Mouse (Mus musculus): ENCODE results near the gene Zfyve27. TPM values are rescaled to one million over a fixed set of nuclear protein-coding genes. Genes with fewer than 3 reads are reported as not detected.

Gene Zfyve27
- 35.5 and 46.2 TPM in 2 replicates for polyA plus RNA-seq (2014; fragmentation: Nextera tagmentation; extraction: Ambion mirVana)

- DNase-seq (no peak), ATAC-seq (ENCODE audit: low FRiP score, low TSS enrichment) (no peak)
- H3K9me3 ChIP-seq (ENCODE audit: control insufficient read depth, low read length): no peaks in the 10 kb centered on the region
- H3K27ac ChIP-seq (replicated peaks; ENCODE audit: low read depth, low read length): no peak within 1 kb of the TSS
- no peaks in the 10 kb centered on the region for H3K36me3 ChIP-seq (ENCODE audit: control insufficient read depth, insufficient read depth, low read length)
- H3K4me3 ChIP-seq (replicated peaks; ENCODE audit: low read depth, low read length): no peak within 1 kb of the TSS
- no peaks in the 10 kb centered on the region for H3K4me1 ChIP-seq (ENCODE audit: control insufficient read depth, insufficient read depth, low read length)
- 0 out of 2 replicates have a peak, but pooled peaks cover 2% of the 10 kb centered on the region for H3K27me3 ChIP-seq (ENCODE audit: control insufficient read depth, insufficient read depth, low read length)
- H3K4me2 ChIP-seq (ENCODE audit: low read length): no peak within 1 kb of the TSS
- no peak within 1 kb of the TSS for H3K9ac ChIP-seq (replicated peaks; ENCODE audit: low read length)
- WGBS: 80% methylated on average over 5 of the region's 5 CpGs
These were observed at the start of gene Zfyve27 for GRCm38 (mm10) chr19:42163764-42164163. Gene Zfyve27 (plus strand): TSS chr19:42163951.

- H3K27me3 ChIP-seq (ENCODE audit: control insufficient read depth, insufficient read depth, low read length): no peaks in the 10 kb centered on the region
- no peaks in the 10 kb centered on the region for H3K4me1 ChIP-seq (ENCODE audit: control insufficient read depth, insufficient read depth, low read length)
- DNase-seq: no peak
- H3K9me3 ChIP-seq (ENCODE audit: control insufficient read depth, low read length): no peaks in the 10 kb centered on the region
- peaks cover 69% of the 10 kb centered on the region for H3K36me3 ChIP-seq (ENCODE audit: control insufficient read depth, insufficient read depth, low read length)
- 94% methylated on average over 4 of the region's 4 CpGs for WGBS
- no peak overlapping the region for H3K9ac ChIP-seq (replicated peaks; ENCODE audit: low read length)
- H3K27ac ChIP-seq (replicated peaks; ENCODE audit: low read depth, low read length): no peak overlapping the region
- H3K4me2 ChIP-seq (ENCODE audit: low read length): no peak overlapping the region
- ATAC-seq (ENCODE audit: low FRiP score, low TSS enrichment): no peak
- H3K4me3 ChIP-seq (replicated peaks; ENCODE audit: low read depth, low read length): no peak overlapping the region
These were observed 47.9 kb upstream of the Zfyve27 start for GRCm38 (mm10) chr19:42115783-42116335.

DNA sequence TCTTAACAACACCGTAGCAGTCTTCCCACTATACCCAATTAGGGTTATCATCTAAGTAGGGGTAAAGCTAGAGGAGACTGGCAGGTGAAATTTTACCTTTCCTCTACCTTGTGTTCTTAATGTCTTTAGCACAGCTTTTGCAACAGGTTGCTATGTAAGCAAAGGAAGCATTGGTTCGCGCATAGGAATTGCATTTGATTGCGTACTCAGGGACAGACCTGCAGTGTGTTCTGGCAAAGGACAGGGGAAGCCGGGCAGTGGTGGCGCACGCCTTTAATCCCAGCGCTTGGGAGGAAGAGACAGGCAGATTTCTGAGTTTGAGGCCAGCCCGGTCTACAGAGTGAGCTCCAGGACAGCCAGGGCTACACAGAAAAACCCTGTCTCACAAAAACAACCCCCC lies 45.6 kb upstream of the Zfyve27 start:
- ATAC-seq (ENCODE audit: low FRiP score, low TSS enrichment) (no peak), DNase-seq (no peak)
- no peak overlapping the region for H3K27ac ChIP-seq (replicated peaks; ENCODE audit: low read depth, low read length)
- no peak overlapping the region for H3K4me2 ChIP-seq (ENCODE audit: low read length)
- H3K36me3 ChIP-seq (ENCODE audit: control insufficient read depth, insufficient read depth, low read length): peaks cover 83% of the 10 kb centered on the region
- no peaks in the 10 kb centered on the region for H3K4me1 ChIP-seq (ENCODE audit: control insufficient read depth, insufficient read depth, low read length)
- no peaks in the 10 kb centered on the region for H3K9me3 ChIP-seq (ENCODE audit: control insufficient read depth, low read length)
- no peak overlapping the region for H3K9ac ChIP-seq (replicated peaks; ENCODE audit: low read length)
- WGBS: 95% methylated on average over 9 of the region's 9 CpGs
- H3K27me3 ChIP-seq (ENCODE audit: control insufficient read depth, insufficient read depth, low read length): no peaks in the 10 kb centered on the region
- H3K4me3 ChIP-seq (replicated peaks; ENCODE audit: low read depth, low read length): no peak overlapping the region

- DNase-seq (no peak), ATAC-seq (ENCODE audit: low FRiP score, low TSS enrichment) (no peak)
- H3K36me3 ChIP-seq (ENCODE audit: control insufficient read depth, insufficient read depth, low read length): peaks cover 82% of the 10 kb centered on the region
- no peaks in the 10 kb centered on the region for H3K4me1 ChIP-seq (ENCODE audit: control insufficient read depth, insufficient read depth, low read length)
- H3K4me3 ChIP-seq (replicated peaks; ENCODE audit: low read depth, low read length): no peak overlapping the region
- no peak overlapping the region for H3K27ac ChIP-seq (replicated peaks; ENCODE audit: low read depth, low read length)
- WGBS: 88% methylated on average over 5 of the region's 5 CpGs
- no peaks in the 10 kb centered on the region for H3K9me3 ChIP-seq (ENCODE audit: control insufficient read depth, low read length)
- H3K27me3 ChIP-seq (ENCODE audit: control insufficient read depth, insufficient read depth, low read length): no peaks in the 10 kb centered on the region
- no peak overlapping the region for H3K9ac ChIP-seq (replicated peaks; ENCODE audit: low read length)
- no peak overlapping the region for H3K4me2 ChIP-seq (ENCODE audit: low read length)
These were observed 45.2 kb upstream of the Zfyve27 start for GRCm38 (mm10) chr19:42118596-42118995.

DNA sequence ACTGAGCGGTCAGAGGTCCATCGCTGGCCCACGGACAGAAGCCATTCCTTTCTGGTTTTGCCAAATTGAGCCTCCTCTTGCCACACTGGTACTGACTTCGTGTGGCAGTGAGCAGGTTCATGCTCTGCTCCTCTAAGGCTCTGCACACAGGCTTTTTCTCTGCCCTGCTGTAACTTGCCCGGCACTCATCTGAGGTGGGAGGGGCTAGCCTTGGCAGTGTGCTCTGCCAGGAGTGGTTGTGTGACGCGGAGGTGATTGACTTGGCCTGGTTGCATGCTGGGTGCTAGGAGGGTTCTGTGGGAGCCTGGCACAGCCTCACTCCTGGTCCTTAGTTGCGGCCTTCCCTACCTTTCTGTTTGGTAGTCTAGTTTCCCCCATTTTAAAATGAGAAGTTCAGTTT lies 43.3 kb upstream of the Zfyve27 start:
- H3K36me3 ChIP-seq (ENCODE audit: control insufficient read depth, insufficient read depth, low read length): peaks cover 81% of the 10 kb centered on the region
- no peak for ATAC-seq (ENCODE audit: low FRiP score, low TSS enrichment)
- H3K9me3 ChIP-seq (ENCODE audit: control insufficient read depth, low read length): no peaks in the 10 kb centered on the region
- 96% methylated on average over 8 of the region's 8 CpGs for WGBS
- no peak overlapping the region for H3K4me2 ChIP-seq (ENCODE audit: low read length)
- no peak overlapping the region for H3K27ac ChIP-seq (replicated peaks; ENCODE audit: low read depth, low read length)
- no peak overlapping the region for H3K4me3 ChIP-seq (replicated peaks; ENCODE audit: low read depth, low read length)
- no peak for DNase-seq
- no peaks in the 10 kb centered on the region for H3K4me1 ChIP-seq (ENCODE audit: control insufficient read depth, insufficient read depth, low read length)
- no peaks in the 10 kb centered on the region for H3K27me3 ChIP-seq (ENCODE audit: control insufficient read depth, insufficient read depth, low read length)
- H3K9ac ChIP-seq (replicated peaks; ENCODE audit: low read length): no peak overlapping the region

- H3K27ac ChIP-seq (replicated peaks; ENCODE audit: low read depth, low read length): no peak overlapping the region
- DNase-seq (no peak), ATAC-seq (ENCODE audit: low FRiP score, low TSS enrichment) (no peak)
- no peak overlapping the region for H3K4me3 ChIP-seq (replicated peaks; ENCODE audit: low read depth, low read length)
- WGBS: 89% methylated on average over 13 of the region's 13 CpGs
- H3K9ac ChIP-seq (replicated peaks; ENCODE audit: low read length): no peak overlapping the region
- H3K4me2 ChIP-seq (ENCODE audit: low read length): no peak overlapping the region
- peaks cover 13% of the 10 kb centered on the region for H3K4me1 ChIP-seq (ENCODE audit: control insufficient read depth, insufficient read depth, low read length)
- no peaks in the 10 kb centered on the region for H3K9me3 ChIP-seq (ENCODE audit: control insufficient read depth, low read length)
- peaks cover 51% of the 10 kb centered on the region for H3K36me3 ChIP-seq (ENCODE audit: control insufficient read depth, insufficient read depth, low read length)
- peaks cover 6% of the 10 kb centered on the region; the same call in 1 of the 2 replicates for H3K27me3 ChIP-seq (ENCODE audit: control insufficient read depth, insufficient read depth, low read length)
These were observed 39.1 kb upstream of the Zfyve27 start for GRCm38 (mm10) chr19:42124684-42125083.

DNA sequence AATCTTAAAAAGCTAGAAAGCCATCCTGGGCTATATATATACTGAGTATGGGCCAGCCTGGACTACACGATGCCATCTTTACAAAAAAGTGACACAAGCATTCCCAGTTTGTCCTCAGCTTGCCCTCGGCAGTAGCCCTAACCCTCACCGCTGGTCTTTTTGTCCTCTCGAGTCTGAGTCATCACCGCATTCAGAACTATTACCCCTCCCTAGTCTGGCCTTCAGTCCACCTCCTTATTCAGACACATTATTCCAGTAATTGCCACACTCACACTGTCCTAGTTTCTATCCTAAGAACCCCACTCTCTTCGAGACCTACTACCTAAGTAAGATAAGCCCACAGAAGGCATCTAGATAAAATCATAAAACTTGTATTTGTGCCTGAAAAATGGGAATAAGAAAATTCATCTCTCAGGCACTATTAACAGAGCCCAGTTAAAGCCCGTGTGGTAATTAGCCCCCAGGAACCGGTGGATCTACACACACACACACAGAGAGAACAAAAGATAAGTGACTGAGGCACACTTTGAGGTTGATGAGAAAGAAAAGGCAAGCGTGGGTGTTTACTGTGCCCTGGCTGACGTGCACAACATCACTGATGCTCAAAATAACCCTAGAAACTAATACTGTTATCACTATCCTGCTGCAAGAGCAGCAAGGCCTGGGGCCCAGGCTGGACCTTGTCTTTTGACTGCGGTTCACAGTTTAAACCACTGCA lies 38.1 kb upstream of the Zfyve27 start:
- no peak overlapping the region for H3K4me2 ChIP-seq (ENCODE audit: low read length)
- H3K4me3 ChIP-seq (replicated peaks; ENCODE audit: low read depth, low read length): no peak overlapping the region
- H3K27ac ChIP-seq (replicated peaks; ENCODE audit: low read depth, low read length): no peak overlapping the region
- peaks cover 15% of the 10 kb centered on the region for H3K4me1 ChIP-seq (ENCODE audit: control insufficient read depth, insufficient read depth, low read length)
- H3K9ac ChIP-seq (replicated peaks; ENCODE audit: low read length): no peak overlapping the region
- H3K27me3 ChIP-seq (ENCODE audit: control insufficient read depth, insufficient read depth, low read length): peaks cover 6% of the 10 kb centered on the region; the same call in 1 of the 2 replicates
- ATAC-seq (ENCODE audit: low FRiP score, low TSS enrichment): no peak
- H3K36me3 ChIP-seq (ENCODE audit: control insufficient read depth, insufficient read depth, low read length): peaks cover 41% of the 10 kb centered on the region
- no peaks in the 10 kb centered on the region for H3K9me3 ChIP-seq (ENCODE audit: control insufficient read depth, low read length)
- WGBS: 87% methylated on average over 11 of the region's 11 CpGs
- DNase-seq: no peak

DNA sequence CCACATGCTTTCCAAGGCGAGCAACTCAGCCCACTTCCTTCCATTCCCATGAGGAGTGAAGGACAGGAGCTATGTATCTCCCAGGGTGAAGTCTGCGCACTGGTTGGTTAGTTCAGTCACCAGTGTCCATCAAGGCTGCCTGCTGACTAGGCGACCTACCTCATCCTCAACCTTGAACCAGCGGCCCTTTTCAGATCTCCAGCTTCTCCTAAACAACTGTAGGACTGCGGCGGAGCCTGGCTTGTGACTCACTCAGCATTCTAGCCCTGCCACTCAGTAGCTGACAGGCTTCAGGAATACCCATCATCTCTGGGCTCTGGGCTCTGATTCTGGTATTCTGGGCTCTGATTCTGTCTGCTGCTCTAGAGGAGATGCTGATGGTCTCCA lies 37.5 kb upstream of the Zfyve27 start:
- Histone ChIP-seq H3K27me3 (ENCODE audit: control insufficient read depth, insufficient read depth, low read length) (peaks cover 6% of the 10 kb centered on the region; the same call in 1 of the 2 replicates), H3K27ac (replicated peaks; ENCODE audit: low read depth, low read length) (no peak overlapping the region), H3K4me3 (replicated peaks; ENCODE audit: low read depth, low read length) (no peak overlapping the region), H3K9me3 (ENCODE audit: control insufficient read depth, low read length) (no peaks in the 10 kb centered on the region), H3K36me3 (ENCODE audit: control insufficient read depth, insufficient read depth, low read length) (peaks cover 35% of the 10 kb centered on the region), H3K9ac (replicated peaks; ENCODE audit: low read length) (no peak overlapping the region), H3K4me1 (ENCODE audit: control insufficient read depth, insufficient read depth, low read length) (peaks cover 15% of the 10 kb centered on the region), H3K4me2 (ENCODE audit: low read length) (no peak overlapping the region)
- 95% methylated on average over 6 of the region's 6 CpGs for WGBS
- DNase-seq (no peak), ATAC-seq (ENCODE audit: low FRiP score, low TSS enrichment) (no peak)

DNA sequence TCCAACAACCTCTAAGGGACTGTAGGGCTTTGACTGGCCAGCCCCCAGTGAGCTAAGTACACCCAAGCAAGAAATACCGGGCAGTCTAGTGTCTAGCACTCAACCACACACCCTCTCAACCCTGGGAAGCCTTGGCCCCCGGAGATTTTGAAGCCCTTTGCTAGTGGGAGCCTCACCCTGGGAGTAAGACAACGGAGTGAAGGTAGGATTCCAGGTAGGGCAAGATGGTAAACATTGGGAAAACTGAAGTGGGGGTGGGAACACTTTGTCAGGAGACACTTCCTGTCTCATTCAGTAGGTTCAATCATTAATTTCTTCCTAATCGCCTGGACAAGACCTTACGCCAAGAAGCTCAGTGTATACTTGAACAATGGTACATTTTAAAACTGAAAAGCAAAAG lies 36.7 kb upstream of the Zfyve27 start:
- peaks cover 15% of the 10 kb centered on the region for H3K4me1 ChIP-seq (ENCODE audit: control insufficient read depth, insufficient read depth, low read length)
- ATAC-seq (ENCODE audit: low FRiP score, low TSS enrichment) (no peak), DNase-seq (no peak)
- peaks cover 6% of the 10 kb centered on the region; the same call in 1 of the 2 replicates for H3K27me3 ChIP-seq (ENCODE audit: control insufficient read depth, insufficient read depth, low read length)
- 94% methylated on average over 5 of the region's 5 CpGs for WGBS
- H3K27ac ChIP-seq (replicated peaks; ENCODE audit: low read depth, low read length): no peak overlapping the region
- peaks cover 27% of the 10 kb centered on the region for H3K36me3 ChIP-seq (ENCODE audit: control insufficient read depth, insufficient read depth, low read length)
- no peak overlapping the region for H3K4me3 ChIP-seq (replicated peaks; ENCODE audit: low read depth, low read length)
- no peak overlapping the region for H3K9ac ChIP-seq (replicated peaks; ENCODE audit: low read length)
- H3K4me2 ChIP-seq (ENCODE audit: low read length): no peak overlapping the region
- no peaks in the 10 kb centered on the region for H3K9me3 ChIP-seq (ENCODE audit: control insufficient read depth, low read length)

All from midbrain, embryonic 14.5 days (tissue).